Mouse (Mus musculus): ENCODE results near the gene Surf1.

DNA sequence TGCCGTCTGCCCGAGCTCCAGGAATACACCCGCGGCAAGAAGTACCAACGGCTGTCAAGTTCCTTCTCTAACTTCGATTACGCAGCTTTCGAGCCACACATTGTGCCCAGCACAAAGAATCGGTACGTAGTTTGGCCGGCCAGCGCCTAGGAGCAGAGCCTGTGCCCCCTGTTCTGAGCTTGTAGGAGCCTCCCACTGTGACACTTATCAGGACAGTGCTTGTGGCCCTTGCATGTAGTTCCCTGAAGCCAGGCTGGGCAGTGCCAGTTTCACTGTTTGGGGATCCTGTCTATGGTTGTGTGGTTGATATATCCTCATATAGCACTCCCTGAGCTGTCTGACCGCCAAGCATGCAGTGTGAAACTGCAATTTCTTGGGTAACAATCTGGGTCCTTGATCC is 408 bp upstream of the Surf1 start:
- TF ChIP-seq MAFK (IDR thresholded peaks at IDR 0.05; ENCODE audit: insufficient read depth, low read depth, low read length) (no peak), HCFC1 (IDR thresholded peaks at IDR 0.05; ENCODE audit: borderline replicate concordance, insufficient read depth, low read length) (no peak), ZNF384 (IDR thresholded peaks at IDR 0.05; ENCODE audit: low read depth, low read length) (no peak), ZC3H11A (IDR thresholded peaks at IDR 0.05; ENCODE audit: borderline replicate concordance, low read depth, low read length) (no peak)

All from ES-E14 (cell line).